Mouse (Mus musculus): ENCODE data around the gene Mrgprb3. TPM values are rescaled to one million over a fixed set of nuclear protein-coding genes. Genes with fewer than 3 reads are reported as not detected.

Mrgprb3 gene
- polyA plus RNA-seq (2015; fragmentation: Nextera tagmentation; extraction: Ambion mirVana): not detected in 2 replicates

GRCm38 (mm10) chr7:48643711-48644110 lies at the start of gene Mrgprb3:
Mrgprb3 (minus strand) TSS chr7:48643811.

Other genes starting within 250 kb of the Mrgprb3 start
- gene Mrgprb1, start 187.5 kb downstream of the Mrgprb3 start, polyA plus RNA-seq (2015; fragmentation: Nextera tagmentation; extraction: Ambion mirVana): 0.49 and 0.95 TPM in 2 replicates
- 0.14 and 0.25 TPM in 2 replicates for gene Mrgprx2, start 144.5 kb downstream of the Mrgprb3 start, polyA plus RNA-seq (2015; fragmentation: Nextera tagmentation; extraction: Ambion mirVana)
- 0.66 and 0.84 TPM in 2 replicates for gene Mrgprb2, start 85.7 kb downstream of the Mrgprb3 start, polyA plus RNA-seq (2015; fragmentation: Nextera tagmentation; extraction: Ambion mirVana)
- 18.8 and 19.9 TPM in 2 replicates for gene Zdhhc13, start 145.2 kb upstream of the Mrgprb3 start, polyA plus RNA-seq (2015; fragmentation: Nextera tagmentation; extraction: Ambion mirVana)
- 0.44 and 9.1 TPM in 2 replicates for gene Csrp3, start 204.2 kb upstream of the Mrgprb3 start, polyA plus RNA-seq (2015; fragmentation: Nextera tagmentation; extraction: Ambion mirVana)
- 3.8 and 5.3 TPM in 2 replicates for gene E2f8, start 237.8 kb upstream of the Mrgprb3 start, polyA plus RNA-seq (2015; fragmentation: Nextera tagmentation; extraction: Ambion mirVana)